Mouse (Mus musculus) midbrain, postnatal 0 days (tissue): ENCODE measurements around the gene Vps16. TPM values are rescaled to one million over a fixed set of nuclear protein-coding genes. Genes with fewer than 3 reads are reported as not detected.

Source experiments
- ATAC-seq: fragments of 200-750 bp; cut with Nextera tagmentation; 2 replicates; pipeline ENCODE4 v1.8.0; 2017; ENCODE audit warnings: moderate number of reproducible peaks, mild to moderate bottlenecking, moderate TSS enrichment, moderate library complexity; ENCODE audit not compliant: low FRiP score
- DNase-seq: peaks from one replicate; pipeline ENCODE4 v3.0.0-alpha.2; 2015; ENCODE audit warnings: low spot score
- H3K27ac ChIP-seq: fragments of 300-500 bp; sonication (generic); 2 replicates; pipeline ENCODE4 v1.5.1; 2014; ENCODE audit warnings: low read depth, mild to moderate bottlenecking, low read length, mixed read lengths
- H3K27me3 ChIP-seq: fragments of 300-500 bp; sonication (generic); 2 replicates; pipeline ENCODE4 v1.6.1; 2014; ENCODE audit warnings: low read length, control low read depth, mixed read lengths; ENCODE audit not compliant: insufficient read depth
- H3K36me3 ChIP-seq: fragments of 300-500 bp; sonication (generic); 2 replicates; pipeline ENCODE4 v1.6.1; 2014; ENCODE audit warnings: low read length, control low read depth, mixed read lengths; ENCODE audit not compliant: insufficient read depth
- H3K4me1 ChIP-seq: fragments of 300-500 bp; sonication (generic); 2 replicates; pipeline ENCODE4 v1.6.1; 2014; ENCODE audit warnings: mild to moderate bottlenecking, control low read depth, antibody characterized with exemption, low read length, mixed read lengths; ENCODE audit not compliant: insufficient read depth
- H3K4me2 ChIP-seq: fragments of 300-500 bp; sonication (generic); 2 replicates; pipeline ENCODE4 v1.6.1; 2014; ENCODE audit warnings: low read depth, mild to moderate bottlenecking, low read length, mixed read lengths; ENCODE audit not compliant: poor library complexity, severe bottlenecking
- H3K4me3 ChIP-seq: fragments of 300-500 bp; sonication (generic); 2 replicates; pipeline ENCODE4 v1.5.1; 2014; ENCODE audit warnings: low read depth, mild to moderate bottlenecking, low read length, moderate library complexity
- H3K9ac ChIP-seq: fragments of 300-500 bp; sonication (generic); replicated peaks from 2 replicates; pipeline ENCODE4 v1.6.1; 2014; ENCODE audit warnings: mild to moderate bottlenecking, low read length, moderate library complexity, mixed read lengths; ENCODE audit not compliant: poor library complexity, severe bottlenecking
- H3K9me3 ChIP-seq: fragments of 300-500 bp; sonication (generic); 2 replicates; pipeline ENCODE4 v1.6.1; 2016; ENCODE audit warnings: low read length, control low read depth
- CTCF ChIP-seq: IDR thresholded peaks from 2 replicates; pipeline ENCODE4 v1.5.1; 2016; ENCODE audit warnings: antibody characterized with exemption, mild to moderate bottlenecking
- WGBS: fragments of 180-500 bp; shearing (Covaris S2); extraction: QIAGEN DNeasy Blood & Tissue Kit; methylation state at CpG from one replicate; pipeline ENCODE4 v1.1.7; 2014; 5-methylcytosine and 5-hydroxymethylcytosine counted together
- polyA plus RNA-seq: library from polyadenylated mRNA; unstranded; fragments of >200 nt; fragmentation: Nextera tagmentation; extraction: Ambion mirVana; gene quantifications from 2 replicates; pipeline ENCODE4 v1.2.1, GENCODE M21; 2015
- total RNA-seq: library from RNA; depleted of rRNA; stranded (reverse); fragments of >200 nt; gene quantifications from 2 replicates; pipeline ENCODE4 v1.2.3, GENCODE M21; 2014

Vps16 gene
- total and polyA plus RNA-seq, 2 experiments from 2014 or later, result 81.2 to 89.9 TPM

DNA sequence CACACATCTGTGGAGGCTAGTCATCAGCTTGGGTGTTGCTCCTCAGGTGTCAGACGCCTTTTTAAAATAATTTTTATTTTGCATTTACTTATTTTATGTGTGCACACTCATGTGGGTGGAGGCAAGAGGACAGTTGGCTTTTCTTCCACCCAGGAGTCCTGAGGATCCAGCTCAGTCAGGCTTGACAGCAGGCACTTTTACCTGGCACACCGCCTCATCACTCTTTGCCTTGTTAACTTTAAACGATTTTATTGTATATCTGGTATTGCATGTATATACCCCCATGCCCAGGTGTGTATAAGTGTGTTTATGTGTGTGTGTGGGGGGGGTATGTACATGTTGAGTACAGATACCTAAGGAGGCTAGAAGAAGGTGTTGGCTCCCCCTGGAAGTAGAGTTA, 33.7 kb downstream of the Vps16 start:
- H3K9me3 ChIP-seq, result no peaks in the 10 kb centered on the region
- H3K4me2 ChIP-seq, result no peak overlapping the region
- no peak for ATAC-seq
- H3K9ac ChIP-seq, result no peak overlapping the region
- 93% methylated on average over 3 of the region's 3 CpGs for WGBS
- TF ChIP-seq CTCF, result no peak
- no peak overlapping the region for H3K27ac ChIP-seq
- DNase-seq, result no peak
- H3K36me3 ChIP-seq, result no peaks in the 10 kb centered on the region
- no peaks in the 10 kb centered on the region for H3K27me3 ChIP-seq
- no peak overlapping the region for H3K4me3 ChIP-seq
- H3K4me1 ChIP-seq, result no peaks in the 10 kb centered on the region; the same call in 1 of the 2 replicates

DNA sequence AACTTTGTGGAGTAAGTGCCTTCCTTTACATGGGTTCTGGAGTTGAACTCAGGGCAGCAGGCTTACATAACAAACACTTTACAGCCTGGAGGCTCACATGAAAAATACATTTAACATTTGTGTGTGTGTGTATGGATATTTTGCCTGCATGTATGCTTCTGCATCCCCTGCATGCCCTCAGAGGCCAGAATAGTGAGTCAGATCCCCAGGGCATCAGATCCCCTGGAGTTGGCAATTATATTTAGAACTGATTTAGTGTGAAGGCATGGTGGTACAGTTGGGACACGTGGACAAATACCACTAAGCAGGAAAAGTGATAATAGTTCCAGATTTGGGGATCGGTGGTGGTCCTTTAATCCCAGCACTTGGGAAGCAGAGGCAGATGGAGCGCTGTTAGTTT, 35.4 kb downstream of the Vps16 start:
- no peak overlapping the region for H3K27ac ChIP-seq
- H3K27me3 ChIP-seq, result no peaks in the 10 kb centered on the region
- H3K36me3 ChIP-seq, result 0 out of 2 replicates have a peak, but pooled peaks cover 2% of the 10 kb centered on the region
- H3K9me3 ChIP-seq, result no peaks in the 10 kb centered on the region
- H3K4me3 ChIP-seq, result no peak overlapping the region
- TF ChIP-seq CTCF, result no peak
- ATAC-seq (no peak), DNase-seq (no peak)
- H3K4me2 ChIP-seq, result no peak overlapping the region
- 86% methylated on average over 3 of the region's 3 CpGs for WGBS
- no peaks in the 10 kb centered on the region for H3K4me1 ChIP-seq
- no peak overlapping the region for H3K9ac ChIP-seq

DNA sequence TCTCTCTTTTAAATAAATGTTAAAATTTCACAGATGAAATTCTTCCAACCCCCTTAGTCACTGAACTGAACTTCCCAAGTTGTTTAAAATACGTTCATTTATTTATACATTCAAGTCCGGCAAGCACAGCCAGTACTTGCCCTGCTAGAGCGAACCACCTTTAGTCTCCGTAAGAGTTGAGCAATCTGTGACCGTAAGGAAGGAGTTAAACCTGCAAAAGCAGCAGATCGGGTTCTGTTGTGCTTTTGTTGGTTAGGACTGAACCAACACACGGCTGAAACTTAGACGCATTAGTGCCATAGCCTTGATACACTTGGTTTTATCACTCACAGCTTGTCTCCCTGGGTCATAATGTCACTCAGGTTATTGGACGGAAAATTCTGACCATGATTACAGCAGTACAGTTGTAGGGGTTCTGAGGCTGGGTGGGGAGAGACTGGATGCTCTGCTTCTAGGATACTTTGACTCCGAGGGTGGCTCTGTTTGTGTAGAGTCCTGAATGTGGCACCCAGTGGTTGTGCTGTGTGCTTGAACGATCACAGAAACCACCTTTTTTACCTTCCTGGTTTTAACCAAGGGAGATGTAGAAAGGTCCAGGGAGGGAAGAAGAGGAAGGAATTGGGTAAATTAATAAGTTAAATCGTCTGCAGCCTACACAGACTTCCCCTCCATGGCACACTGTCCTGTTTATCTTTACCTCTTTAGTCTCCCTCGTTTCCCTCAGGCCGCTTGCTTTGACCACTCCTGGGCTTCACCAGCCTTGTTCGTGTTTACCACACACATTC, 37.3 kb downstream of the Vps16 start:
- H3K9me3 ChIP-seq, result no peaks in the 10 kb centered on the region
- no peak for ATAC-seq
- no peak overlapping the region for H3K4me3 ChIP-seq
- no peak for DNase-seq
- no peak overlapping the region for H3K27ac ChIP-seq
- TF ChIP-seq CTCF, result no peak
- no peaks in the 10 kb centered on the region for H3K27me3 ChIP-seq
- no peak overlapping the region for H3K9ac ChIP-seq
- 76% methylated on average over 15 of the region's 15 CpGs for WGBS
- H3K4me1 ChIP-seq, result no peaks in the 10 kb centered on the region
- H3K4me2 ChIP-seq, result no peak overlapping the region
- 0 out of 2 replicates have a peak, but pooled peaks cover 2% of the 10 kb centered on the region for H3K36me3 ChIP-seq

DNA sequence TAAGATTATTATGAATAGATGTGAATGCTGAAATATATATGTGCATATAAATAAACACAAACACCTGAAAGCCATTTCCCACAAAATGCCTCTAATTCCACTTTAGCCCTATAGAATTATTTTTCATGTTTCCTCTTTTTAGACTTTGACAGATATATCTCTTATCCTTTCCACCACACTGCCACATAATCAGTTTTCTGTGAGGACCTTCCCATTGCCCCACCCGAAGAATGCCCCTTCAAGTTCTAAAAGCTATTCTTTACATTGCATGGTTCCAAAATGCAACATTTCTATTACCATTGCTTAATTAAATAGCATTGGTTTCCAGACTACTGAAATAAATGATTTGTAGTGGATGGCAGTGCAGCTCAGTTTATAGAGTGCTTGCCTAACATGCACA, 42.3 kb downstream of the Vps16 start:
- H3K4me2 ChIP-seq, result no peak overlapping the region
- H3K27ac ChIP-seq, result no peak overlapping the region
- peaks cover 5% of the 10 kb centered on the region; the same call in 1 of the 2 replicates for H3K4me1 ChIP-seq
- no peak for DNase-seq
- ATAC-seq, result no peak
- 89% methylated on average over 1 of the region's 1 CpGs for WGBS
- H3K9ac ChIP-seq, result no peak overlapping the region
- no peaks in the 10 kb centered on the region for H3K27me3 ChIP-seq
- no peak for TF ChIP-seq CTCF
- no peaks in the 10 kb centered on the region for H3K9me3 ChIP-seq
- H3K4me3 ChIP-seq, result no peak overlapping the region
- 0 out of 2 replicates have a peak, but pooled peaks cover 2% of the 10 kb centered on the region for H3K36me3 ChIP-seq

DNA sequence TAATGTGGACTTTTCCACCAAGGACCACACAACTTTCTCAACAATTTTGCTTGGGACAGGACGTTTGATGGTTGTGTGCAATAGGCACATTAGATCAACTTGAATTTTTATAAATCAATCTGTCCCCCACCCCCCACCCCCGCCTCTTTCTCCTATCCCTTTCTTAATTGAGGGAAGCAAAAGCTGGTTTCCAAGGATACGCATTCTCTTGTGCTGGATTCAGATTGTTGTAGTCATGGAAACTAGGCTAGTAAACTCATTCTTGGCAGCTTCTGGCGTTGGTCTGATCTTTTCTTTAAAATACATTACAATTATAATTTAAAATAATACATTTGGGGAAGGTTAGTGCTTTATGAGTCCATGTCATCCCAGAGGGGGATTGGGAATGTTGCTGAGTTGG, 45.2 kb downstream of the Vps16 start:
- H3K27me3 ChIP-seq, result no peaks in the 10 kb centered on the region
- H3K9me3 ChIP-seq, result no peaks in the 10 kb centered on the region
- H3K4me2 ChIP-seq, result no peak overlapping the region
- no peak overlapping the region for H3K27ac ChIP-seq
- H3K4me1 ChIP-seq, result peaks cover 5% of the 10 kb centered on the region; the same call in 1 of the 2 replicates
- TF ChIP-seq CTCF, result no peak
- H3K9ac ChIP-seq, result no peak overlapping the region
- WGBS, result 13% methylated on average over 4 of the region's 4 CpGs
- H3K4me3 ChIP-seq, result no peak overlapping the region
- ATAC-seq (no peak), DNase-seq (peak; percentile 75)
- H3K36me3 ChIP-seq, result no peaks in the 10 kb centered on the region

DNA sequence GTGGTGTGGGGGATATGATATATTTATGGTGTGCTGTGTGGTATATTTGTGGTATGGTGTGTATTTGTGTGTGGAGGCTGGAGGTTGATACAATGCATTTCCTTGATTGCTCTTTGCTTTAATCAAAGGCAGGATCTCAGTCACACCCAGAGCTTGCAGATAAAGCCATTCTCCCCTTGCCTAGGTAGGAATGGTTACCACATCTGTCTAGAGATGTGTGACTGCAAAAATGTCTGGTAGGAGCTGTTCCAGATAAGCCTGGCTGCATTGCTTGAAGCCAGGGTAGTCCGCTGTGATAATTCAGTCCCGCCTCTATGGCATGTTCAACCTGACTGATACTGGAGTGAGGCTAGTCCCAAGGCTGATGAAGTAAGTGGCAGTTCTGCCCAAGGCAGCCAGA, 45.8 kb downstream of the Vps16 start:
- Histone ChIP-seq H3K9me3 (no peaks in the 10 kb centered on the region), H3K4me2 (no peak overlapping the region), H3K27me3 (no peaks in the 10 kb centered on the region), H3K4me1 (peaks cover 5% of the 10 kb centered on the region; the same call in 1 of the 2 replicates), H3K27ac (peak overlapping the region; percentile 57; the same call in 1 of the 2 replicates), H3K36me3 (no peaks in the 10 kb centered on the region), H3K4me3 (no peak overlapping the region), H3K9ac (no peak overlapping the region)
- no peak for DNase-seq
- TF ChIP-seq CTCF, result no peak
- no peak for ATAC-seq
- WGBS, result 76% methylated on average over 2 of the region's 2 CpGs
